Mouse (Mus musculus): ENCODE measurements around the gene 4931406C07Rik. TPM values are rescaled to one million over a fixed set of nuclear protein-coding genes. Genes with fewer than 3 reads are reported as not detected.
A peak's percentile ranks its signal among the peaks of the same experiment; 100 is the strongest.

The 4931406C07Rik gene
- polyA plus RNA-seq, 1 experiment = 11.6 TPM

DNA sequence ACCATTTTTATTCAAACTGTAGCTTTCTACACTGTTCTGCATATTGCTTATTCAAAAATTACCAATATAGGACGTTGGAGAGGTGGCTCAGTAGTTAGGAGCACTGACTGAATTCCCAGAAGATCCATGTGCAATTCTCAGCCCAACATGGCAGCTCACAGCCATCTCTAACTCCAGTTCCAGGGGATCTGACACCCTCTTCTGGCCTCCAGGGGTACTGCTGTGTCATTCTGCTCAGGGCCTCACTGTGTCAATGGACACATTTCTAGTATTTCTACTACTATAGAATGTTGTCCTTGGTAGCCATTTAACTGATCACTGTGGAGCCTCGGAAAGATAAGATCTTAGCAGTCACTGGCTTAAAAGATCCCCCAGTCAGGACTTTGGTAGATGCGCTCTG is 20.8 kb downstream of the 4931406C07Rik start:
- no peaks in the 10 kb centered on the region for H3K27me3 ChIP-seq (ENCODE audit: control insufficient read depth, insufficient read depth, insufficient read length)
- no peak for TF ChIP-seq REST (IDR thresholded peaks at IDR 0.05; ENCODE audit: insufficient read depth, insufficient read length)
- no peak for TF ChIP-seq MYOD1 (IDR thresholded peaks at IDR 0.05; ENCODE audit: control insufficient read depth in 1 of 3, insufficient read length in 2 of 3, low read depth in 2 of 3)
- TF ChIP-seq MYOG (IDR thresholded peaks at IDR 0.05; ENCODE audit: control insufficient read depth in 1 of 3, insufficient read depth in 1 of 3, insufficient read length in 2 of 3, low read depth in 2 of 3) = no peak
- no peak for TF ChIP-seq E2F4 (IDR thresholded peaks at IDR 0.05; ENCODE audit: insufficient read depth)
- TF ChIP-seq CEBPB (IDR thresholded peaks at IDR 0.05; ENCODE audit: insufficient read depth, poor library complexity, severe bottlenecking) = no peak
- TF ChIP-seq POLR2AphosphoS2 (IDR thresholded peaks at IDR 0.05; ENCODE audit: insufficient read length, low read depth) = no peak
- TF ChIP-seq TCF12 (IDR thresholded peaks at IDR 0.05; ENCODE audit: insufficient read depth, poor library complexity, severe bottlenecking) = no peak
- no peak for TF ChIP-seq USF1 (IDR thresholded peaks at IDR 0.05; ENCODE audit: low read depth)
- no peak for TF ChIP-seq TCF3 (IDR thresholded peaks at IDR 0.05; ENCODE audit: insufficient read length, low read depth)
- TF ChIP-seq MAX (IDR thresholded peaks at IDR 0.05; ENCODE audit: low read depth) = no peak
- TF ChIP-seq SRF (IDR thresholded peaks at IDR 0.05; ENCODE audit: control insufficient read depth, insufficient read length, low read depth) = no peak
- TF ChIP-seq POLR2A (IDR thresholded peaks at IDR 0.05; ENCODE audit: insufficient read length, low read depth) = no peak

DNA sequence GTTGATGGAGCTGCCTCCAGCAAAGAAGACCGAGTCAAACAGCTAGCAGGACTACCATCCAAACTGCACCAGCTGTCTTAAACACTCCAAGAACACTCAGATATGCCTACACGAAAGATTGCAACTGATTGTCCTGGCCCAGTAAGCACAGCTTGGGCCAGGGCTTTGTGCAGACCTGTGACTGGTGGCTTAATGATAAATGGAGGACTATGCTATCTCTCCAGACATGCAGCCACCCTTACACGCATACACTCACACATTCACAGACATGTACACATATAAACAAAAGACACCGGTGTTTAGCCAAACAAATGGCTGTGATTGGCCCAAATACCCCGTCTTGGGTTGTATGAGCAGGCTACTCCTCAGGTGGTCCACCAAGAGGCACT is 25.8 kb downstream of the 4931406C07Rik start:
- no peak overlapping the region for H3ac ChIP-seq (ENCODE audit: control insufficient read depth, insufficient read length)
- H3K36me3 ChIP-seq (ENCODE audit: control insufficient read depth, insufficient read depth) = peaks cover 2% of the 10 kb centered on the region
- H3K4me2 ChIP-seq (ENCODE audit: low read depth) = peak overlapping the region; percentile 95
- TF ChIP-seq CEBPB (IDR thresholded peaks at IDR 0.05; ENCODE audit: insufficient read depth, poor library complexity, severe bottlenecking) (no peak), MYOG (IDR thresholded peaks at IDR 0.05; ENCODE audit: control insufficient read depth in 1 of 3, insufficient read depth in 1 of 3, insufficient read length in 2 of 3, low read depth in 2 of 3) (no peak), E2F4 (IDR thresholded peaks at IDR 0.05; ENCODE audit: insufficient read depth) (no peak), TCF12 (IDR thresholded peaks at IDR 0.05; ENCODE audit: insufficient read depth, poor library complexity, severe bottlenecking) (no peak), POLR2A (IDR thresholded peaks at IDR 0.05; ENCODE audit: insufficient read length, low read depth) (no peak), USF1 (IDR thresholded peaks at IDR 0.05; ENCODE audit: low read depth) (no peak), MAX (IDR thresholded peaks at IDR 0.05; ENCODE audit: low read depth) (no peak), SRF (IDR thresholded peaks at IDR 0.05; ENCODE audit: control insufficient read depth, insufficient read length, low read depth) (no peak)
- H3K79me2 ChIP-seq (ENCODE audit: control insufficient read depth, insufficient read depth) = peaks cover 19% of the 10 kb centered on the region
- peak overlapping the region; percentile 60 for H3K4me3 ChIP-seq
- no peaks in the 10 kb centered on the region for H3K27me3 ChIP-seq (ENCODE audit: control insufficient read depth, insufficient read depth, insufficient read length)

More for the DNA sequence above, 20.8 kb downstream of the 4931406C07Rik start:
- no peaks in the 10 kb centered on the region for H3K79me2 ChIP-seq (ENCODE audit: control insufficient read depth, insufficient read depth)
- H3ac ChIP-seq (ENCODE audit: control insufficient read depth, insufficient read length) = no peak overlapping the region
- no peaks in the 10 kb centered on the region for H3K36me3 ChIP-seq (ENCODE audit: control insufficient read depth, insufficient read depth)
- H3K4me3 ChIP-seq = no peak overlapping the region
- H3K4me2 ChIP-seq (ENCODE audit: low read depth) = no peak overlapping the region

GRCm38 (mm10) chr9:15279649-15280490 is 26.4 kb downstream of the 4931406C07Rik start, which contains the start of gene Med17:
TSS of gene Med17 (minus strand) at chr9:15279931.
- Histone ChIP-seq H3K4me3 (peak within 1 kb of the TSS; percentile 60), H3K36me3 (ENCODE audit: control insufficient read depth, insufficient read depth) (peaks cover 8% of the 10 kb centered on the region), H3K79me2 (ENCODE audit: control insufficient read depth, insufficient read depth) (peaks cover 19% of the 10 kb centered on the region), H3K27me3 (ENCODE audit: control insufficient read depth, insufficient read depth, insufficient read length) (no peaks in the 10 kb centered on the region), H3K4me2 (ENCODE audit: low read depth) (peak within 1 kb of the TSS; percentile 95), H3ac (ENCODE audit: control insufficient read depth, insufficient read length) (peak within 1 kb of the TSS; percentile 90)
- TF ChIP-seq TCF12 (IDR thresholded peaks at IDR 0.05; ENCODE audit: insufficient read depth, poor library complexity, severe bottlenecking) = no peak
- TF ChIP-seq POLR2AphosphoS2 (IDR thresholded peaks at IDR 0.05; ENCODE audit: insufficient read length, low read depth) = peak; percentile 97
- no peak for TF ChIP-seq E2F4 (IDR thresholded peaks at IDR 0.05; ENCODE audit: insufficient read depth)
- peak; percentile 67 for TF ChIP-seq USF1 (IDR thresholded peaks at IDR 0.05; ENCODE audit: low read depth)
- TF ChIP-seq POLR2A (IDR thresholded peaks at IDR 0.05; ENCODE audit: insufficient read length, low read depth) = peak; percentile 97
- TF ChIP-seq SRF (IDR thresholded peaks at IDR 0.05; ENCODE audit: control insufficient read depth, insufficient read length, low read depth) = no peak
- peak in 1 of 3 experiments; percentile 64 for TF ChIP-seq MYOG (IDR thresholded peaks at IDR 0.05; ENCODE audit: control insufficient read depth in 1 of 3, insufficient read depth in 1 of 3, insufficient read length in 2 of 3, low read depth in 2 of 3)
- TF ChIP-seq REST (IDR thresholded peaks at IDR 0.05; ENCODE audit: insufficient read depth, insufficient read length) = no peak
- TF ChIP-seq MYOD1 (IDR thresholded peaks at IDR 0.05; ENCODE audit: control insufficient read depth in 1 of 3, insufficient read length in 2 of 3, low read depth in 2 of 3) = peak in 2 of 3 experiments; percentile 18 to 64
- TF ChIP-seq TCF3 (IDR thresholded peaks at IDR 0.05; ENCODE audit: insufficient read length, low read depth) = no peak
- TF ChIP-seq MAX (IDR thresholded peaks at IDR 0.05; ENCODE audit: low read depth) = no peak
- TF ChIP-seq CEBPB (IDR thresholded peaks at IDR 0.05; ENCODE audit: insufficient read depth, poor library complexity, severe bottlenecking) = no peak

DNA sequence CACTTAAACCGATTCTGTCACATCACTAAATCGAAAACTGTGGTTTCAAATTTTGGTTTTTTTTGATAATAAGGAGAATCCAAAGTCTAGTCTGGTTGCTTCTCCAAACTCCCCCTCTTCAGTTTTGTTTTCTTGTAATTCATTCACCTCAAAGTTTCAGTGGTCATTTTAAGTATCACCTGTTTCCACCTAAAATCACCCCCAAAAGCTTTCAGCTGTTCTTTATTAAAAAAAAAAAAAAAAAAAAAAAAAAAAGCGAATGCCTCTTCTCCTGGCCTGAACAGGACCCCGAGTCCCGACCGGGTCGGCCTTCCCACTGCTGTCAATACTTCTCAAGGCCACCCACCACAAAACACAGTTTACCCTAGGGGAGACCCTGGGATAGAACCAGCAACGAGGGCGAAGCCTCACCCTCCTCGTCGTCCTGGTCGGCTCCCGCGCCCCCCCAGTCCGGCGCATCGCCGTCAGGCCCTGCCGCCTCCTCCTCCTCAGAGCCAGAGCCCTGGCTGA is 27.1 kb downstream of the 4931406C07Rik start:
- H3K79me2 ChIP-seq (ENCODE audit: control insufficient read depth, insufficient read depth) = peaks cover 19% of the 10 kb centered on the region
- H3K4me3 ChIP-seq = peak overlapping the region; percentile 60
- H3K36me3 ChIP-seq (ENCODE audit: control insufficient read depth, insufficient read depth) = peaks cover 14% of the 10 kb centered on the region
- peak overlapping the region; percentile 90 for H3ac ChIP-seq (ENCODE audit: control insufficient read depth, insufficient read length)
- peak overlapping the region; percentile 63 for H3K4me2 ChIP-seq (ENCODE audit: low read depth)
- TF ChIP-seq CEBPB (IDR thresholded peaks at IDR 0.05; ENCODE audit: insufficient read depth, poor library complexity, severe bottlenecking) (no peak), MAX (IDR thresholded peaks at IDR 0.05; ENCODE audit: low read depth) (no peak), TCF12 (IDR thresholded peaks at IDR 0.05; ENCODE audit: insufficient read depth, poor library complexity, severe bottlenecking) (no peak), USF1 (IDR thresholded peaks at IDR 0.05; ENCODE audit: low read depth) (no peak), REST (IDR thresholded peaks at IDR 0.05; ENCODE audit: insufficient read depth, insufficient read length) (no peak), SRF (IDR thresholded peaks at IDR 0.05; ENCODE audit: control insufficient read depth, insufficient read length, low read depth) (no peak), MYOD1 (IDR thresholded peaks at IDR 0.05; ENCODE audit: control insufficient read depth in 1 of 3, insufficient read length in 2 of 3, low read depth in 2 of 3) (no peak)
- H3K27me3 ChIP-seq (ENCODE audit: control insufficient read depth, insufficient read depth, insufficient read length) = no peaks in the 10 kb centered on the region
